Comparison of ENCODE assay signal across 7 mouse cellular contexts in genomic region chr4:132411322-132412094, GRCm38 (mm10). TPM values are rescaled to one million over a fixed set of nuclear protein-coding genes. Genes with fewer than 3 reads are reported as not detected.
DNase-seq lines count a peak whose midpoint lies in the region; ATAC-seq and TF ChIP-seq lines count a peak whose summit lies in the region.

No protein-coding gene starts in this region.

- H3K27ac ChIP-seq in limb, embryonic 14.5 days (replicated peaks; ENCODE audit: low read depth, low read length) = no peak overlapping the region
- no peak overlapping the region for H3K27ac ChIP-seq in limb, embryonic 10.5 days

- no peaks in the 10 kb centered on the region for H3K27me3 ChIP-seq in limb, embryonic 14.5 days (ENCODE audit: control insufficient read depth, insufficient read depth, low read length)
- no peaks in the 10 kb centered on the region for H3K27me3 ChIP-seq in limb, embryonic 10.5 days (ENCODE audit: low read depth, poor library complexity, severe bottlenecking)
- no peaks in the 10 kb centered on the region for H3K27me3 ChIP-seq in Patski

- TF ChIP-seq POLR2A in limb, embryonic 14.5 days (IDR thresholded peaks at IDR 0.05; ENCODE audit: borderline replicate concordance, extremely low read depth, insufficient read depth, insufficient read length) = no peak

- H3K4me1 ChIP-seq in limb, embryonic 14.5 days (ENCODE audit: control insufficient read depth, insufficient read depth, low read length) = no peaks in the 10 kb centered on the region
- no peaks in the 10 kb centered on the region; the same call in 1 of the 2 replicates for H3K4me1 ChIP-seq in limb, embryonic 10.5 days

- ATAC-seq in limb, embryonic 14.5 days (ENCODE audit: low FRiP score, low read depth) = no peak; the same call in 1 of the 2 replicates
- ATAC-seq in Patski = no peak
- ATAC-seq in erythroblast, adult 5-6 weeks (replicated peaks; ENCODE audit: low FRiP score, poor library complexity, severe bottlenecking) = peak; percentile 85

- peak; percentile 47 for TF ChIP-seq CTCF in Patski (IDR thresholded peaks at IDR 0.05)

- no peak overlapping the region for H3K4me3 ChIP-seq in limb, embryonic 14.5 days (replicated peaks; ENCODE audit: low read length)
- no peak overlapping the region for H3K4me3 ChIP-seq in limb, embryonic 10.5 days

- WGBS in limb, embryonic 14.5 days = 62% methylated on average over 8 of the region's 8 CpGs
- WGBS in limb, embryonic 10.5 days = 65% methylated on average over 8 of the region's 8 CpGs

- CTCF ChIA-PET in Patski (lab: Charles Lee) = interaction anchor here (1.0 to 2.8 kb wide), 7 partner anchors 8 to 102 kb away, joined by 3 to 19 read pairs (median 4); no protein-coding TSS in a partner anchor

- in situ Hi-C loops in Patski (cut with MboI; ENCODE audit: low pct_unique_long_range_greater_than_20kb) = loop anchor here (5.0 kb wide), 2 partner anchors 44 to 109 kb away; partner anchors contain the start of gene Rab42

- POLR2A ChIA-PET in Patski (lab: Charles Lee) = interaction anchor here (0.6 to 1.2 kb wide), 2 partner anchors 8 to 116 kb away, joined by 3 to 5 read pairs; no protein-coding TSS in a partner anchor

- peak; percentile 81 for DNase-seq in limb, embryonic 14.5 days (ENCODE audit: low spot score)
- no peak for DNase-seq in limb, embryonic 10.5 days (ENCODE audit: low spot score)
- no peak for DNase-seq in Patski (ENCODE audit: low read depth, low spot score)
- DNase-seq in kidney, postnatal 10 days = peak; percentile 62
- peak; percentile 51 for DNase-seq in naive thymus-derived CD4-positive, alpha-beta T cell, adult 2 months (ENCODE audit: low read depth)
- DNase-seq in urinary bladder, adult 2 months (ENCODE audit: low spot score) = no peak

- no peak overlapping the region for H3K4me2 ChIP-seq in limb, embryonic 14.5 days (replicated peaks; ENCODE audit: low read depth, low read length, severe bottlenecking)

- H3K36me3 ChIP-seq in limb, embryonic 14.5 days (ENCODE audit: control insufficient read depth, insufficient read depth, low read length) = peaks cover 8% of the 10 kb centered on the region; the same call in 1 of the 2 replicates
- peaks cover 33% of the 10 kb centered on the region for H3K36me3 ChIP-seq in limb, embryonic 10.5 days

- H3K9ac ChIP-seq in limb, embryonic 14.5 days (ENCODE audit: low read depth, low read length, severe bottlenecking) = no peak overlapping the region

- no peaks in the 10 kb centered on the region for H3K9me3 ChIP-seq in limb, embryonic 14.5 days (ENCODE audit: control insufficient read depth, low read length)
- no peaks in the 10 kb centered on the region for H3K9me3 ChIP-seq in limb, embryonic 10.5 days (replicated peaks)

RNA-seq across cellular contexts. Expression of gene Phactr4, which starts 10.8 kb away (rescaled TPM):
- polyA plus RNA-seq in limb, embryonic 14.5 days (2012; rRNA removed) = 26.9 and 28.5 TPM in 2 replicates
- polyA plus RNA-seq in limb, embryonic 14.5 days (2014; fragmentation: Nextera tagmentation; extraction: Ambion mirVana) = 23.6 and 25.9 TPM in 2 replicates
- polyA plus RNA-seq in limb, embryonic 10.5 days (2016; fragmentation: Nextera tagmentation; extraction: Ambion mirVana) = 22.8 and 27.9 TPM in 2 replicates
- 60.4 TPM for polyA plus RNA-seq in Patski (2021)
- total RNA-seq in erythroblast, adult 5-6 weeks (2015; ENCODE audit: low replicate concordance) = 8.8 and 16.9 TPM in 2 replicates
- 14.1 and 28.0 TPM in 2 replicates for total RNA-seq in erythroblast, adult 5-6 weeks (2017; ENCODE audit: low replicate concordance)
- 9.1 and 14.1 TPM in 2 replicates for polyA plus RNA-seq in urinary bladder, adult 2 months (2012; rRNA removed)

RNA-seq across cellular contexts. Expression of gene Med18, which starts 52.2 kb away (rescaled TPM):
- 9.1 and 9.7 TPM in 2 replicates for polyA plus RNA-seq in limb, embryonic 14.5 days (2012; rRNA removed)
- polyA plus RNA-seq in limb, embryonic 14.5 days (2014; fragmentation: Nextera tagmentation; extraction: Ambion mirVana) = 8.7 and 9.0 TPM in 2 replicates
- polyA plus RNA-seq in limb, embryonic 10.5 days (2016; fragmentation: Nextera tagmentation; extraction: Ambion mirVana) = 37.2 and 40.6 TPM in 2 replicates
- 6.3 TPM for polyA plus RNA-seq in Patski (2021)
- total RNA-seq in erythroblast, adult 5-6 weeks (2015; ENCODE audit: low replicate concordance) = 2.5 and 5.6 TPM in 2 replicates
- total RNA-seq in erythroblast, adult 5-6 weeks (2017; ENCODE audit: low replicate concordance) = 2.8 and 4.0 TPM in 2 replicates
- 5.6 and 7.5 TPM in 2 replicates for polyA plus RNA-seq in urinary bladder, adult 2 months (2012; rRNA removed)

RNA-seq across cellular contexts. Expression of gene Rcc1, which starts 58.1 kb away (rescaled TPM):
- 38.7 and 39.4 TPM in 2 replicates for polyA plus RNA-seq in limb, embryonic 14.5 days (2012; rRNA removed)
- 41.3 and 42.0 TPM in 2 replicates for polyA plus RNA-seq in limb, embryonic 14.5 days (2014; fragmentation: Nextera tagmentation; extraction: Ambion mirVana)
- polyA plus RNA-seq in limb, embryonic 10.5 days (2016; fragmentation: Nextera tagmentation; extraction: Ambion mirVana) = 162 and 192 TPM in 2 replicates
- polyA plus RNA-seq in Patski (2021) = 31.4 TPM
- total RNA-seq in erythroblast, adult 5-6 weeks (2015; ENCODE audit: low replicate concordance) = 5.6 and 16.1 TPM in 2 replicates
- total RNA-seq in erythroblast, adult 5-6 weeks (2017; ENCODE audit: low replicate concordance) = 12.4 and 17.8 TPM in 2 replicates
- 7.5 and 8.7 TPM in 2 replicates for polyA plus RNA-seq in urinary bladder, adult 2 months (2012; rRNA removed)

Comparison
In these comparisons a context has a peak if more than half of its experiments do, and no peak if none do; other contexts are left out.
1. DNase-seq: peak in limb, embryonic 14.5 days (single experiment), kidney, postnatal 10 days (single experiment) and naive thymus-derived CD4-positive, alpha-beta T cell, adult 2 months (single experiment); none in limb, embryonic 10.5 days (single experiment), Patski (single experiment) and urinary bladder, adult 2 months (single experiment).